Mouse (Mus musculus) liver, postnatal 0 days (tissue): ENCODE results near the gene Tmprss7.

ENCODE experiments used
- CTCF ChIP-seq: sonication (generic); IDR thresholded peaks from 2 replicates; pipeline ENCODE4 v1.5.1; 2016; ENCODE audit warnings: antibody characterized with exemption, low read depth
- EP300 ChIP-seq: IDR thresholded peaks from 2 replicates; pipeline ENCODE4 v1.6.1; 2016; ENCODE audit warnings: antibody characterized with exemption, low read depth, mild to moderate bottlenecking

DNA sequence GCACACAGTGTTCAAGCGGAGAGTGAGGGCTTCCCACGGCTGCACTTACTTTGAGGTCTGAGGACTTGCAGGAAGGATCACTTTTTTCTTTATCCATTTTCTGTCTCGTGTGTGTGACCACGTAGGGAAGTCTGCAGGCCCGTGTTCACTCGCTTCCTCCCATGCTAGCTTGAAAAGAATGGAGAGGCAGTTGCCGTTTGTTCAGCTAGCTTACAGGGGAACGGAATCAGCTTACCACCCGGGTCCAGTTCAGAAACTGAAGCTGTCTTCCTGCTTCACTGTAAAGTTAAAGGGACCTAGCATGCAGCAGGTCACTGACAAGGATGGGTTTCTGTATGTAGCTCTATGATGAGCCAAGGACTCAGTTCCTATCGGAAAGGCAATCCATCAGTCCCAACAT lies at the start of gene Tmprss7:
- TF ChIP-seq CTCF (no peak), EP300 (no peak)
